Mouse (Mus musculus) midbrain, embryonic 12.5 days (tissue): ENCODE data around the gene Tulp2. TPM values are rescaled to one million over a fixed set of nuclear protein-coding genes. Genes with fewer than 3 reads are reported as not detected.
"Not testable (repeated sequence)": the region's sequence is repeated elsewhere in the genome, so short reads cannot be mapped to it uniquely, and the experiment has no call there.

Experiments
- ATAC-seq: fragments of 200-750 bp; cut with Nextera tagmentation; 2 replicates; pipeline ENCODE4 v1.8.0; 2017; ENCODE audit warnings: low read depth, moderate TSS enrichment, moderate library complexity; ENCODE audit not compliant: low FRiP score
- H3K27ac ChIP-seq: fragments of 300-500 bp; sonication (generic); replicated peaks from 2 replicates; pipeline ENCODE4 v1.5.1; 2016; ENCODE audit warnings: mild to moderate bottlenecking
- H3K27me3 ChIP-seq: fragments of 300-500 bp; sonication (generic); 2 replicates; pipeline ENCODE4 v1.6.1; 2016; ENCODE audit warnings: mild to moderate bottlenecking
- H3K36me3 ChIP-seq: fragments of 300-500 bp; sonication (generic); 2 replicates; pipeline ENCODE4 v1.6.1; 2016
- H3K4me1 ChIP-seq: fragments of 300-500 bp; sonication (generic); 2 replicates; pipeline ENCODE4 v1.6.1; 2016
- H3K4me2 ChIP-seq: fragments of 300-500 bp; sonication (generic); replicated peaks from 2 replicates; pipeline ENCODE4 v1.6.1; 2016; ENCODE audit warnings: mild to moderate bottlenecking, moderate library complexity
- H3K4me3 ChIP-seq: fragments of 300-500 bp; sonication (generic); 2 replicates; pipeline ENCODE4 v1.5.1; 2016; ENCODE audit warnings: mild to moderate bottlenecking
- H3K9ac ChIP-seq: fragments of 300-500 bp; sonication (generic); replicated peaks from 2 replicates; pipeline ENCODE4 v1.6.1; 2016; ENCODE audit warnings: mild to moderate bottlenecking, moderate library complexity
- H3K9me3 ChIP-seq: fragments of 300-500 bp; sonication (generic); 2 replicates; pipeline ENCODE4 v1.6.1; 2016; ENCODE audit warnings: mild to moderate bottlenecking
- WGBS: fragments of 180-500 bp; shearing (Covaris S2); methylation state at CpG from one replicate; pipeline ENCODE4 v1.1.7; 2016; 5-methylcytosine and 5-hydroxymethylcytosine counted together
- polyA plus RNA-seq: library from polyadenylated mRNA; unstranded; fragments of >200 nt; fragmentation: Nextera tagmentation; extraction: Ambion mirVana; gene quantifications from 2 replicates; pipeline ENCODE4 v1.2.1, GENCODE M21; 2016

The Tulp2 gene
- polyA plus RNA-seq, 1 experiment from 2014 or later, result 0.22 TPM

- Histone ChIP-seq H3K36me3 (no peaks in the 10 kb centered on the region), H3K27ac (no peak overlapping the region), H3K27me3 (no peaks in the 10 kb centered on the region), H3K9ac (no peak overlapping the region), H3K9me3 (no peaks in the 10 kb centered on the region), H3K4me2 (no peak overlapping the region), H3K4me1 (no peaks in the 10 kb centered on the region), H3K4me3 (no peak overlapping the region)
- WGBS, result 60% methylated on average over 1 of the region's 1 CpGs
- no peak for ATAC-seq
Observed at GRCm38 (mm10) chr7:45476453-45476852, 5.2 kb upstream of the Tulp2 start.

DNA sequence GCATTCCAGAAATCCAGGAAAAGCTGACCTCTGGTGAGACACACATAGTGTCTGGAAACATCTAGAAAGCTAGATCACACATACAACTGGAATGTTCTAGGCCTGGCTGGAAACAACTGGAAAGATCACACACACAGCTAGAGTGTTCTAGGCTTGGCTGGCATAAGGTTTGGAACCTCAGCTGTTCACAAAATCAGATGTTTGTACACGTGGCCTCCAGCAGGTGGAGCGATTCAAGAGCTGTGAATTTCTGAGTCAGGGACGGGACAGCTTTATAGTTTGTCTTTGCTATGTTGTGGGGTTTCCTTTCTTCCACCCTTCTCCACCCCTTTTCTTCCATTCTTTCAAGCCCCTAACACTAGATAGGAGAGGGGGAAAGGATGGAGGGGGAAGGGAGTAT is 4.7 kb upstream of the Tulp2 start:
- H3K4me3 ChIP-seq, result no peak overlapping the region
- peak; percentile 30; the same call in 1 of the 2 replicates for ATAC-seq
- 14% methylated on average over 3 of the region's 3 CpGs for WGBS

DNA sequence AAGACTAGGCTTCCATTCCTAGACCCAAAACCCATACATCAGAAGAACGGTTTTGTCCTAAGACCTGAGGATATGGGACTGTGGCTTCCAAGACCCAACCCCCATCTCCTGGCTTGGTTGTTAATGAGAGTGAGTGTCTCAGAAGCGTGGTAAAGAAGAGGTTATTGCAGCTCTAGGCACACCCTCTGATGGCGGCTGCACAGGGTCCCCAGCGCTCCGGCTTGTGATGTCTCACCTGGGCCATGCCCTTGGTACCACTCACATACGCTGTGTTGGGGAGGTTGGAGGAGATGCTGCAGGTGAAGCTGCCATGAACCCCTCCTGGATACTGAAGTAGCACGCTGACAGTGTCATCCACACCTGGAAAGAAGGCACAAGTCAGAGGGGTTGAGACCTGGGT is 2.9 kb upstream of the Tulp2 start:
- no peaks in the 10 kb centered on the region for H3K36me3 ChIP-seq
- H3K4me2 ChIP-seq, result no peak overlapping the region
- H3K4me1 ChIP-seq, result no peaks in the 10 kb centered on the region
- H3K27me3 ChIP-seq, result no peaks in the 10 kb centered on the region
- ATAC-seq, result no peak
- H3K27ac ChIP-seq, result no peak overlapping the region
- H3K9ac ChIP-seq, result no peak overlapping the region
- no peak overlapping the region for H3K4me3 ChIP-seq
- H3K9me3 ChIP-seq, result no peaks in the 10 kb centered on the region
- 93% methylated on average over 7 of the region's 7 CpGs for WGBS

More for the DNA sequence above, 4.7 kb upstream of the Tulp2 start:
- no peaks in the 10 kb centered on the region for H3K27me3 ChIP-seq
- H3K9ac ChIP-seq, result no peak overlapping the region
- no peak overlapping the region for H3K4me2 ChIP-seq
- no peaks in the 10 kb centered on the region for H3K36me3 ChIP-seq
- H3K4me1 ChIP-seq, result no peaks in the 10 kb centered on the region
- no peak overlapping the region for H3K27ac ChIP-seq
- H3K9me3 ChIP-seq, result no peaks in the 10 kb centered on the region

- H3K27me3 ChIP-seq, H3K4me1 ChIP-seq, ATAC-seq, H3K4me3 ChIP-seq, H3K9me3 ChIP-seq, H3K4me2 ChIP-seq, H3K36me3 ChIP-seq, H3K27ac ChIP-seq, H3K9ac ChIP-seq: not testable (repeated sequence)
- 82% methylated on average over 3 of the region's 4 CpGs for WGBS
Observed at GRCm38 (mm10) chr7:45480310-45480709, 1.4 kb upstream of the Tulp2 start.

DNA sequence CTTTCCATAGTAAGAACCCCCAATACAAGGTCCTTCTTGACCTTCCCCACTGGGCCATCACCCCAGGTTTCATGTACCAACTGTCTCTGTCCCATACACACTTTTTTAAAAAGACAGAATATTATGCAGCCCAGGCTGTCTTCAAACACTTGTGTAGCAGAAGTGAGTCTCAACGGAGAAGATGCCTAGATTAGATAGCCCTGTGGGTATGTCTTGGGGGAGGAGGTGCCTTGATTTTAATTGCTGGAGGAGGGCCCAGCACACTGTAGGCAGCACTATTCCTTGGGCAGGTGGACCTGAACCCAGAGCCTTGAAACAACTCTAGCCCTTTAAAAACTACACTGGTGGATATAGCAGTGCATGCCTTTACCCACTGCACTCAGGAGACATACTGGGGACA is 489 bp downstream of the Tulp2 start:
- Histone ChIP-seq H3K9ac (no peak overlapping the region), H3K27ac (no peak overlapping the region), H3K36me3 (no peaks in the 10 kb centered on the region), H3K27me3 (no peaks in the 10 kb centered on the region), H3K4me2 (no peak overlapping the region), H3K4me3 (no peak overlapping the region), H3K9me3 (no peaks in the 10 kb centered on the region), H3K4me1 (no peaks in the 10 kb centered on the region)
- no peak for ATAC-seq
- WGBS, result 94% methylated on average over 1 of the region's 1 CpGs

DNA sequence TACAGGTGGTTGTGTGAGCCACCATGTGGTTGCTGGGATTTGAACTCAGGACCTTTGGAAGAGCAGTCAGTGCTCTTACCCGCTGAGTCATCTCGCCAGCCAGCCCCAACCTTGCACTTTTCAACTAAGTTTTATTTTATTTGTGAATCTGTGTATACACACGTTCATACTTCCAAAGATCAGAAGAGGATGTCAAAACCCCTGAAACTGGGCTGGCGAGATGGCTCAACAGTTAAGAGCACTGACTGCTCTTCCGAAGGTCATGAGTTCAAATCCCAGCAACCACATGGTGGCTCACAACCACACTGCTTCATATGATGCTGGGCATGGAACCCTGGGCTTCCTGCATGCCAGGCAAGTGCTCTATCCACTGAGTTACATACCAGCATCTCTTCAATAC is 3.3 kb downstream of the Tulp2 start:
- not testable (repeated sequence) for ATAC-seq, H3K27me3 ChIP-seq, H3K9ac ChIP-seq, H3K4me2 ChIP-seq, H3K36me3 ChIP-seq, H3K9me3 ChIP-seq, H3K4me1 ChIP-seq, H3K27ac ChIP-seq, H3K4me3 ChIP-seq
- over 99% methylated on average over 5 of the region's 5 CpGs for WGBS

- no peak for ATAC-seq
- H3K27me3 ChIP-seq, result no peaks in the 10 kb centered on the region
- no peak overlapping the region for H3K9ac ChIP-seq
- no peaks in the 10 kb centered on the region for H3K36me3 ChIP-seq
- no peak overlapping the region for H3K4me2 ChIP-seq
- H3K4me1 ChIP-seq, result peaks cover 13% of the 10 kb centered on the region; the same call in 1 of the 2 replicates
- H3K27ac ChIP-seq, result no peak overlapping the region
- no peak overlapping the region for H3K4me3 ChIP-seq
- H3K9me3 ChIP-seq, result no peaks in the 10 kb centered on the region
- 83% methylated on average over 7 of the region's 7 CpGs for WGBS
Observed at GRCm38 (mm10) chr7:45486158-45486557, 4.5 kb downstream of the Tulp2 start.

- 84% methylated on average over 12 of the region's 12 CpGs for WGBS
- Histone ChIP-seq H3K4me3 (no peak within 1 kb of the TSS), H3K27me3 (no peaks in the 10 kb centered on the region), H3K9me3 (no peaks in the 10 kb centered on the region), H3K4me1 (peaks cover 13% of the 10 kb centered on the region; the same call in 1 of the 2 replicates), H3K36me3 (no peaks in the 10 kb centered on the region), H3K27ac (no peak within 1 kb of the TSS), H3K4me2 (0 out of 2 replicates have a peak within 1 kb of the TSS, but pooled peaks have one; percentile 66), H3K9ac (no peak within 1 kb of the TSS)
- ATAC-seq, result no peak
Observed at GRCm38 (mm10) chr7:45486761-45487415, 5.2 kb downstream of the Tulp2 start, which contains the start of gene Gm45808. TSS of gene Gm45808 (minus strand) at chr7:45486811.

DNA sequence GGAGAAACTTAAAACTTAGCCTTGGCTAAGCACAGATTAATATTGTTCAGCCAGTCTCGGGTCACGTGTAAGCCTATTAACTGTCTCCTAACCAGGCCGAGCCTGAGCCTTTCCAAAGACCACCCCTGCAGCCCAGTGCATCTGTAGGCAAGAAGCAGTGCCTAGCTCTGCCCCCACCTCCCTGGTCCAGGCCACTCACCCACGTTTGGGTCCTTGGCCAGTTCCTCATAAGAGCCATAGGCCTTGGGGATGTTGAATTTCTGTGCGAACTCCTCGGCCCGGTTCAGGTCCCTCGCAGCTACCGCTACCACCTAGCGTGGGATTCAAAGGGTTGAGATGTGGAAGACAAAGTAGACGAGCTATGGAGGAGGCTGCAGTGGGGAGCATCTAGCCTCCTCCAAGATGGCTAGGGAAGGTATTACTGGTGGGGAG is 6.2 kb downstream of the Tulp2 start:
- H3K9me3 ChIP-seq, result no peaks in the 10 kb centered on the region
- peak; percentile 56; the same call in 1 of the 2 replicates for ATAC-seq
- peak overlapping the region; percentile 62 for H3K27ac ChIP-seq
- peak overlapping the region; percentile 48 for H3K4me3 ChIP-seq
- peaks cover 3% of the 10 kb centered on the region; the same call in 1 of the 2 replicates for H3K36me3 ChIP-seq
- H3K9ac ChIP-seq, result peak overlapping the region; percentile 63; the same call in 1 of the 2 replicates
- peaks cover 13% of the 10 kb centered on the region; the same call in 1 of the 2 replicates for H3K4me1 ChIP-seq
- H3K4me2 ChIP-seq, result peak overlapping the region; percentile 66
- 9% methylated on average over 11 of the region's 11 CpGs for WGBS
- H3K27me3 ChIP-seq, result no peaks in the 10 kb centered on the region

- H3K4me1 ChIP-seq, result peaks cover 13% of the 10 kb centered on the region; the same call in 1 of the 2 replicates
- H3K9me3 ChIP-seq, result no peaks in the 10 kb centered on the region
- peak within 1 kb of the TSS; percentile 48 for H3K4me3 ChIP-seq
- no peaks in the 10 kb centered on the region for H3K27me3 ChIP-seq
- 5% methylated on average over 38 of the region's 38 CpGs for WGBS
- peaks cover 9% of the 10 kb centered on the region for H3K36me3 ChIP-seq
- ATAC-seq, result peak; percentile 57
- H3K4me2 ChIP-seq, result peak within 1 kb of the TSS; percentile 66
- H3K27ac ChIP-seq, result peak within 1 kb of the TSS; percentile 62
- peak within 1 kb of the TSS; percentile 63 for H3K9ac ChIP-seq
Observed at GRCm38 (mm10) chr7:45488293-45489204, 6.9 kb downstream of the Tulp2 start, which contains the start of gene Dhdh. TSS of gene Dhdh (minus strand) at chr7:45488805.

- no peaks in the 10 kb centered on the region for H3K27me3 ChIP-seq
- H3K4me1 ChIP-seq, result peaks cover 13% of the 10 kb centered on the region; the same call in 1 of the 2 replicates
- no peaks in the 10 kb centered on the region for H3K9me3 ChIP-seq
- no peak for ATAC-seq
- H3K27ac ChIP-seq, result no peak overlapping the region
- H3K4me2 ChIP-seq, result no peak overlapping the region
- H3K36me3 ChIP-seq, result peaks cover 20% of the 10 kb centered on the region
- no peak overlapping the region for H3K9ac ChIP-seq
- 88% methylated on average over 7 of the region's 7 CpGs for whole genome bisulfite sequencing
- H3K4me3 ChIP-seq, result no peak overlapping the region
Observed at GRCm38 (mm10) chr7:45489578-45489977, 7.9 kb downstream of the Tulp2 start.

GRCm38 (mm10) chr7:45490822-45491221 is 9.1 kb downstream of the Tulp2 start:
- H3K4me2 ChIP-seq, result no peak overlapping the region
- ATAC-seq, result no peak
- H3K9me3 ChIP-seq, result no peaks in the 10 kb centered on the region
- peaks cover 13% of the 10 kb centered on the region; the same call in 1 of the 2 replicates for H3K4me1 ChIP-seq
- H3K36me3 ChIP-seq, result peaks cover 32% of the 10 kb centered on the region
- no peaks in the 10 kb centered on the region for H3K27me3 ChIP-seq
- H3K4me3 ChIP-seq, result no peak overlapping the region
- H3K27ac ChIP-seq, result no peak overlapping the region
- no peak overlapping the region for H3K9ac ChIP-seq
- WGBS, result 41% methylated on average over 9 of the region's 9 CpGs
